Mouse (Mus musculus) Muller cell, postnatal 12 days (primary cell): ENCODE data around the gene Rab7.

Experiments used
- DNase-seq: peaks from one replicate; pipeline ENCODE4 v3.0.0-alpha.2; 2015; ENCODE audit errors: inconsistent ontology term

Rab7 gene

DNA sequence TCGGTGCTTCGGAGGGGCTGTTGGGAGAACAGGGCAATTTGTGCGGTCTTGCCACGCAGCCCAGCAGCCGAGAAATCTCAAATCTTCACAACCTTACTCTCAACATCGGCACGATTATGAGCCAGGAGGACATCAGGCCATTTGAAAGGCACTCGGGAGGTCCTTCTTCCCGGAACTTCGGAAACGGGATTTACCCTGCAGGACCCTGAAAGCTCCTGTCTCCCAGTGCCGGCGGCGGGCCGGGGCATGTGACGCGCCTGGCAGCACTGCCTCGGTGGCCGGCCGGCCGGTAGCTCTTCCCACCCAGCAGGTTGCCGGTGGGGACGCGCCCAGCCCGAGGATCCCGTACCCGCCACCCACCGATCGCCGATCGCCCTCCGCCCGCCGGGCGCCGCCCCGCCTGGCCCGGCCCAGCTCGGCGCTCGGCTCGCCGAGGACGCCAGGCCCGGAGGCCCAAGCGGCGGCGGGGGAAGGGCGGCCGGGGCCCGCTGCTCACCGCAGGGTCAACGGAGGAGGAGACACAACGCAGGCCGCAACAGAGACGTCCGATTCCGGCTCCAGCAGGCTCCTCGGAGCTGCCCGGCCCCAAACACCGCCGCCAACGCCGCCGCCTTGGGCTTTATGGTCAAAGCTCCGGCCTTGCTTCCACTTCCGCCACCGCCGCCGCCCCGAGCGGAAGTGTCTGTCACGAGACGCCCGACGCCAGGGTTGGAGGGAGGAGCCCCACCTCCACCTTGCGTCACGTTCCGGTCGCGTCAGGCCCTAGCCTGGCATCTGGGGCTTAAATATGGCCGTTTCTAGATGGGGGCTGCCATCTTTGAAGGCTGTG lies at the start of gene Rab7:
Rab7 (minus strand) TSS at position 694 of the 829 bp plus-strand sequence.
- DNase-seq = peak; percentile 98

DNA sequence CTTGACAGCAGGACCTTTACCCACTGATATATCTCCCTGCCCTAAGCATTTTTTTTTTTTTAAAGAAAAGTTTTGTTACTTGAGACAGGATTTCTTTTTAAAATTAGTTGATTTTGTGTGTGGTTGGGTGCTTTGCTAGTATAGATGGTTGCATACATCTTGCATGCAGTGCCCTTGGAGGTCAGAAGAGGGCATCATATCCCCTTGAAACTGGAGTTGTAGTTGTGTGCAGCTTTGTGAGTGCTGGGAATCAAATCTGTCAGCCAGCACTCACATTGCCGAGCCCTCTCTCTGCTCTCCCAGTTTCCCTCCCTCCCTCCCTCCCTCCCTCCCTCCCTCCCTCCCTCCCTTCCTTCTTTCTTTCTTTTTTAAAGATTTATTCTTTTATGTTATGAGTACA lies 43.9 kb upstream of the Rab7 start:
- no peak for DNase-seq

DNA sequence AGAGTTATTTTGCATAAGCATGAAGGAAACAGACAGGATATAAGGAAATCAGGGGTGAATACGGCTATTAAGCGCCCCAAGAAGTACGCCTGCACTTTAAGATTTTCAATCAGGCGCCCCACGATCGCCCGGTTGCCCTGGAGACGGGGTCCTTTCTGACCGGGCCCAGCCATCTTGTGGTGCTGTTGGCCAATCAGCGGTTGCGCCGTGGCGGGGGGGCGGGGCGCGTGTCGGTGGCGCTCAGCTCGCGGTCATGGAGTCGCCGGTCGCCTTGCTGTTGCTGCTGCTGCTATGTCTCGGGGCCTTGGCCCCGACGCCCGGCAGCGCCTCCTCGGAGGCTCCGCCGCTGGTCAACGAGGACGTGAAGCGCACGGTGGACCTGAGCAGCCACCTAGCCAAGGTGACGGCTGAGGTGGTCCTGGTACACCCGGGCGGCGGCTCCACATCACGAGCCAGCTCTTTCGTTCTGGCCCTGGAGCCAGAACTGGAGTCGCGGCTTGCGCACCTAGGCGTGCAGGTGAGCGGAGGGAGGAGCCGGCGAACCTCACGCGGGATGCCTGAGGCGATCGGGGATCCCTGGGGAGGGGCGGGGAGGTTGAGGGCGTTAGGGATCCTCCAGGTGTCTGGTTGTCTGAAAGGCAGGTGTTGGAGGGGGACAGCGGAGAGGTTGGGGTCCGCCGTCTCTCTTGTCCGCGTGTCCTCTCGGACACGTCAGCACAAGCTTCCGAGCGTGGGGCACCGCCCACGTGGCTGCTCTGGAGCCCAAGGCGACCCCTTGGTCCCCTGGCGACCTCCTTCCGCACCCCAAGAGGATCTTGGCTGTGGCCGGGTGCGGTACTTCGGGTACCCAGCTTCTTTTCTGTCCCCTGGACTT lies 39.4 kb upstream of the Rab7 start, which contains the start of gene Rpn1:
Rpn1 (plus strand) TSS at position 205 of the 874 bp plus-strand sequence.
- peak; percentile 98 for DNase-seq

DNA sequence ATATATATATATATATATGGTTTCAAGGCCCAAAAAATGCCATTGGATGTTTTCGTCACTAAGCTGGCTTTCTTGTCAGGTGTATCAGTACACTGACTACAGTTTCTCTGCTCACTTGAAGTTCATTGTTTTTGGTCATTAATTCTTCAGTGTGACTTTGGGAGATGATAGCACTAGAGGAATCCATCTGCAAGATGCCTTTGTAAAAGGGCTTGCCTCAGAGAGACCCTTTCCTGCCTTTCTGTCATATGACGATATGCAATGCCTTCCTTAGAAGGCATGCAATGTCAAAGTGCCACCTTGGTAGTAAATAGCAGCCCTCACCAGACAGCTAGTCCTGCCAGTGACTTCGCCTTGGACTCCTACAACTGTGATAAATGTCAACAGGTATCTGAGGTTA lies 38.6 kb upstream of the Rab7 start:
- no peak for DNase-seq

DNA sequence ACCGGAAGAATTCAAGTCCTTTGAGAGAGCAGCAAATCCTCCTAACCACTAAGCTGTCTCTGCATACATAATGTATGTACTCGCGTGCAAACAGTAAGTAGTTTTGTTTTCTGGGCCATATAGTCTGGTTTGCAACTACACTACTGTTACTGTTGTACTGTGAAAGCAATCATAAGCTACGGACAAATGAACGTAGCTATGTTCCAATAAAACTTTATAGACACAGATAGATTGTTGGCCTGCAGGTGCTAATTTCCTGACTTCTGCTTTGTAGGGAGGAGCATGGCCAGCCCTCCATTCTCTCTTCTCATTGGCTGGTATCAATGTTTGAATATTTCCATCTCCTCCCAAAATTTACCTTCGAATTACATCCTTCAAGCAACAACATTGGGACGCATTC lies 38.0 kb upstream of the Rab7 start:
- no peak for DNase-seq

DNA sequence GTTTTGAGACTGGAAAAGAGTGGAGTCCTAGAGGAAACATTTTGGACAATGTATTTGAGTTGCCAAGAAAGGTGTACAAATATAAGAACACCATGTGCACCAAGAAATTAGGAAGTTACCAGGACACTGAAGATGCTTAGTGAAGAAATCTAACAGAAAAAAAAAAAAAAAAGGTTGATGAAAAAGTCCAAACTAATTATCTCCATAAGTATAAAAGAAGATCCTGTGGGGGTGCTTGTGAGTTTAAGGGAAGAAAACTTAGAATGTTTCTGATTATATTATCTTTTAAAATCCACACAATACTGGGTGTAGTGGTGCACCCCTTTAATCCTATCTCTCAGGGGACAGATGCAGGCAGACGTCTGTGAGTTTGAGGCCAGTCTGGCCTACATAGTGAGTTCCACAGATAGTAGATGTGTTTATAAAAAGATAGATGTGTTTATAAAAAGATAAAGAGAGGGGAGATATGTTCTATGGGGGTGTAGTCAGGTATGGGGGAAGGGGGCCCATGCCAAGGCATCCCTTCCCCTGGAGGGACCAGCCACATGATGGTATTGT lies 31.0 kb upstream of the Rab7 start:
- DNase-seq = no peak

DNA sequence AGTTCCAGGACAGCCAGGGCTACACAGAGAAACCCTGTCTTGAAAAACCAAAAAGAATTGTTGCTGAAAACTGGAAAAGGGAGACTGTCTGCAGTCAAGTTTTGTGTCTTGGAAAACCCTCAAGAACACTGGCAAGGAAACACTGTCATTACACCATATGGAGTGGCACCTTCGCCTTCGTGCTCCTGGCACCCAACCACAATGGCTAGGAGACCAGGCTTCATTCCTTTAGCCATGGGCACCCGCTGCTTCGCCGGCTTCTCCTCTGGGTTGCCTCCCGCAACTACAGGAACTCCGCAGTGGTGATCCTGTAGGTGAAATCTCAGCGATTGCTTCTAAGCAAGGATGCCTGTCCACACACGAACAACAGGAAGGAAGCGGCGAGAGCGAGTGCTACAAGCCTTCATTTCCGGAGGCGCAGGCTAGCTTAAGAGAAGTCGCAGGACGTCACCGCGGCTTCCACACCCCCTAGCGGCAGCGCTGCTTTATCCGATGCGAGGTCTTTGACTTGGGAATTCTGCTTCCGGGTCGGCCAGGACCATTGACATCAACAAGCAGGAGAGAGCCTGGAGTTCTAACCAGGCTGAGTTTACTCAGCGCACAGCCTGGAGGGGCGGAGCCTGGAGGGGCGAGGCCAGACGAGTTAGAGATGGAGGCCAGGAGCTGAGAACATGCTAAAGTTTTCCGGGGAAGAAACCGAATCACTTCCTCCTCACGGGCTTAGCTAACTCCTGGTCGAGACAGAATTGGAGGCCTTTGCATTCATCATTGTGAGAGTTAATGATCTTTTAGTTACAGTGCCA lies 29.9 kb upstream of the Rab7 start:
- peak; percentile 92 for DNase-seq

DNA sequence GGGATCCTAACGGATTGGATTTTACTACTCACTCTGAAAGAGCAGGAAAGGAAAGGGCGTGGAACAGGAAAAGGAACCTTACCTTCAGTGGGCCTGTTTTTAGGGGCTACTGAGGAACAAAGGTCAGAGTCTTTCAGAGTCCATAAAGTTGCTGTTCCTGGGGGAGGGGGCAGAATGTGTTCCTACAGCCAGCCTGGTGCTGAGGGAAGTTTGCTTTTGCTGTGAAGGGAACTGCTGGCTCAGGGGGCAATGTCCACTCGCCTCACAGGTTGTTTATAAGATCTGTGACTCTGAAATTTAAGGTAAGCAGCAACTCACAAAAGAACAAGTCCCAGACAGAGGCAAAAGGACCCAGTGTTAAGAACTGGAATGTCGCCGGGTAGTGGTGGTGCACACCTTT lies 26.1 kb upstream of the Rab7 start:
- no peak for DNase-seq

DNA sequence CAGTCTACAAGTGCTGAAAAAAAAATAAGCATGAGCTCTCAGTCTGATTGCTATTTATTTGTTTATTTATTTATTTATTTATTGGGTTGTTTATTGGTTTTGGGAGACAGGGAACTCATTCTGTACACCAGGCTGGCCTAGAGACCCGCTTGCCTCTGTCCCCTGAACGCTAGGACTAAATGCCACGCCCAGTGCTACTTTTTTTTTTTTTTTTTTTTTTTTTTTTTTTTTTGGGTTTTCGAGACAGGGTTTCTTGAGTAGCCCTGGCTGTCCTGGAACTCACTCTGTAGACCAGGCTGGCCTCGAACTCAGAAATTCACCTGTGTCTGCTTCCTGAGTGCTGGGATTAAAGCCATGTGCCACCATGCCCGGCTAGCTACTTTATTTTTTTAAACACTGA lies 25.4 kb upstream of the Rab7 start:
- DNase-seq = no peak

DNA sequence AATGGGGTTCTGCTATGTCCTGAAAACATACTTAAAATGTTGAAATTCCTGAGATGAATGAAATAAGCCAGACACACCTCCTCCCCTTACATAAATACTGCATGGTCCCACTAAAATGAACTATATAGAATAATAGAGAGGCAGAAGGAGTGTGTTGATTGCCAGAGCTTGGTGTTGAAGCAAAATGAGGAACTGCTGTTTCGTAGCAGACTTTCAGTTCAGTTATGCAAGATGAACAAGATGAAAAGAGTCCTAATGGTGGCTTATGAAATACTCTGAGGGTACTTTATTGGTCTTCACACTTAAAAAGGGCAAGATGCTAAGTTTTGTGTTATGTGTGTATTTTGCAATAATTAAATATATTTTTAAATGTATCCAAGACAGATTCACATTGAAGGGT lies 23.7 kb upstream of the Rab7 start:
- no peak for DNase-seq

DNA sequence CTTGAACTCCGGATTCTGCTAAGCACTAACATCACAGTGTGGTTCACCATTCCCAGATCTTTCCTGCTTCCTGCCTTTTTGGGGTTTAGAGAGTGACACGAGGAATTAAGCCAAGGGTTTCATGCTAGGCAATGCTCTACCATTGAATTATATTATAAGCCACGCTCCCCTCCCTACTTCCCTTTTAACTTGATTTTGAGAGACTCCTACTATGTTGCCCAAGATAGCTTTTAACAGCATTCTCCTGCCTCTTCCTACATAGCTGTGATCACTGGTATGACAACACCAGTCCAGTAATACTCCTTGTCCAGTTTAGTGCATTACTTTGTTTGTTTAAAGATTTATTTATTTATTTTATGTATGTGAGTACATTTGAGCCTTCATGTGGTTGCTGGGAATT lies 22.7 kb upstream of the Rab7 start:
- DNase-seq = no peak

DNA sequence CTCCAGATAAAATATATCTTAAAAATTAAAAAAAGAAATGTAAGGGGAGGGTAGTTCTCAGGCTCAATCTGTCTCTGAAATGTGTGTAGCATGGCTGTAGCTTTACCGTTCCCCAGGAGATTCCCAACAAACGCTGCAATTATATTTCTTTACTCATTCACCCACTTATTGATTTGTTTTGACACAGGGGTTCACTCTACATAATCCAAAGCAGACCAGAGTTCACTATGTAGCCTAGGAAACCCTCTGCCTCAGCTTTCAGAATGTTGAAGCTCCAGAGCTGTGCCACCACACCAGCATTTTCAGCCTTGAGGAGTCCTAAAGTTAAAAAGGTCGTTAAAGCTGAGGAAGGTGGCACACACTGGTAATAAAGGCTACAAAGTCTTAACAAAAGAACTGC lies 20.9 kb upstream of the Rab7 start:
- no peak for DNase-seq

DNA sequence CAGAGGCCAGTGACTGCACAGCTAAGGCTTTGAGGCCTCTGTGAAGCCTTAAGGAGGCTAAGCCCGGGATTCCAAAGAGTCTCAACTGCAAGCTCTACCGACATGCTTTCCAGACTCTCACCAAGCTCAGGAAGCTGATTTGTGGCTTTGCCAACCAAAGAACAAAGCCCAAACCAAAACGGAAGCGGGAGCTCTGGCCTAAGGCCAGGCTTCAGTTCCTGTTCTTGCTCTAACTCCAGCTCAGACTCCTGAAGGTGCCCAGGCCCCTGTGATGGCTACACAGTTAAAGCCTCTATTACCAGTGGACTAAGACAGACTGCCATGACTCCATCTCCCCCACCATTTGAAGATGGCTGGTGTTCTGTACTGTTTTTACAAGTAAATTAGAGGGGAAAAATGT lies 20.0 kb upstream of the Rab7 start:
- peak; percentile 40 for DNase-seq

DNA sequence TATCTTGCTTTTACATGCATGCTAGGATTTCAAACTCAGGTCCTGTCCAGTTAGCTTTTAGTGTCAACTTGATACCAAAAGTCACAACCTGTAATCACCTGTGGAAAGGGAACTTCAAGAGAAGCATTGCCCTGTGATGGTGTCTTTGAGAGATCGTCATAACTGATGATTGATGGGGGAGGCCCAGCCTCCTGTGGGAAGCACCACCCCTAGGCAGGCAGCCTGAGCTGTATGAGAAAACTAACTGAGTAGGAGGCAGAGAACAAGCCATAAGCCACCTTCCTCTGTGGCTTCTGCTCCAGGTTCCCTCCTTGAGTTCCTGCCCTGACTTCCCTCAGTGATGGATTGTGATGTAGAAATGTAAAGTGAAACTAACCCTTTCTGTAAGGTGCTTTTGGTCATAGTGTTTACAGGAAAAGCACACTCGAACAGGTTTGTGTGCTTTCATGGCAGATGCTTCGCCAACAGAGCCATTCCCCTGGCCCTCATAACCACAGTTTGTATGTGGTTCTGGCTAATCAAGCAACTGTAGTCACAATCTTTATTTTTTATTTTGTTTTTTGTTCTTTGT lies 19.1 kb upstream of the Rab7 start:
- no peak for DNase-seq

DNA sequence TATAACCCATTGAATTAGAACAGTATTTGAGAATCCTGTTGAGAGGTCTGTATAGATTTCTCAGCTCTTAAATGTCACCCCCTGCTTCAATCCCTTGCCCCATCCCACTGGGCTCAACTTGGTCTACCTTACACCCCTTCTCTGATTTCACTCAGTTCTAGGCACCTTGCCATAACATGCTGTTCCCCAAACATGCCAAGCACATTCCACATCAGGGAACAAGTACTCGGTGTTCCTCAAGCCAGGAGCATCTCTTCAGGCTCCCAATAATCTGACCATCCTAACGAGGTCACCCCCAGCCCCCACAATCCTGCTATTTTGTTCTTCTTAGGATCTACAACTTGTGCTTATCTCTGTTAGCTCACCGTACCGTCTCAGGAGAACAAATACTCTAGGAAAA lies 17.3 kb upstream of the Rab7 start:
- no peak for DNase-seq

DNA sequence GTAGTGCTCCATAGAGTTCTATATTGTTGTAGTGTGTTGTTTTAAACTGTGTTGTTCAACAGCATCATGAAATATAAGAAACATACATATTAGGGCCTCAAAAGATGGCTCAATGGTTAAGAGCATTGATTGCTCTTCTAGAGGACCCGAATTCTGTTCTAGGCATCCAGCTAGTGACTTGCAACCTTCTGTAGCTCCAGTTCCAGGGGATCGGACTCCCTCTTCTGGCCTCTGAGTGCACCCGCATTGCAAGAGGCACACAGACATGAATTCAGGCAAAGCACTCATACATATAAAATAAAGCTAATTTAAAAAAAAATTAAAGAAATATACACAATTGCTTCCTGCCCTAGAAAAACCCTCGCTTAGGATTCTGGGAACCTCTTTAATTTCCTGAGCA lies 16.3 kb upstream of the Rab7 start:
- DNase-seq = no peak

DNA sequence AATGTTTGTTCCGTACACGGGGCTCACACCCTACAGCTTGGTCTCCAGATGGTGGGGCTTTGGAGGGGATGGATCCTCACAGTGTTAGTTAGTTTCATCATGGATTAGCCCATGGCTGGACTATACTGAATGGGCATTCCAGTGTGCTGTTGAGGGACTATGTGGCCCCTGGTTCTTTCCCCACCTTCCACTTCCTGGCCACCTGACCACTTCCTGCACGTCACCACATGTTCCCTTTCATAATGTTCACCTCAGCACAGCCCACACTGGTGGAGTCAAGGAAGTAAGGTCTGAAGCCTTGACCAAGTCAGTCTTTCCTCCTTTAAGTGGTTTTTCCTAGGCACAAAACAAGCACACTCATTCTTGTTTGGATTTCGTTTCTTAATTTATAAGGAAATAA lies 15.5 kb upstream of the Rab7 start:
- no peak for DNase-seq

DNA sequence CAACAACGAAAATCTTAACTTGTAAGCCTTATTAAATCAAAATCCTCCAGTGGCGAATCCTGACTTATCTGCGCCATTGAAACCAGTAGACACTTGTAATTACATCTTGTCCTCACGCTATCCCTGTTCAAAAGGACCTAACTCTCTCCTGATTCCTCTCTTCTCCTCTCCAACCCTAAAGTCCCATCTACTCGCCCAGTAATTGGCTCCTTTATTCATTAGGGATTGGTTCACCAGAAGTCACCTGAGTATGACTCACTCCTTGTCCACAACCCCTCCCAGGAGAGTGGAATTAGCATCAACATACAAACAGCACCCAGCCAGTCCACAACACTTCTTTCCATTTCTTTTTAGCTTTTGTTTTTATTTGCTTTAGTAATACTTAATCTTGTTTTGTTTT lies 14.8 kb upstream of the Rab7 start:
- no peak for DNase-seq

DNA sequence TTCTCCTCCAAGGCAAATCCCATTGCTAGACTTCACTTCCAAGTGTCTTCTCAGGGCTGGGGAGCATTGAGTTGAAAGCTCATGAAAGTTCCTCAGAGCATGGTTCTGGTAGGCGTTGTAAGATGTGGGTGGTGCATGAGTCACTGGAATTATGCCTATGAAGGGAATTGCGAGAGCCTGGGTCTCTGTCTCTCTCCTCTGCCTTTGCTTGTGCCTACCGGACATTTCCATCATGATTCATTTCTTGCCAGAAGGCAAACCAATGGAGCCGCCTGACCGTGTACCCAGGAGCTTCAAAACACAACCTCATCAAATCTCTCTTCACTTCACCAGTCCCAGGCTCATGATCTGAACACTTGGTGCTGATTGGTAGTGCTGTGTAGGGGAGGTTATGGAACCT lies 11.8 kb upstream of the Rab7 start:
- peak; percentile 17 for DNase-seq

DNA sequence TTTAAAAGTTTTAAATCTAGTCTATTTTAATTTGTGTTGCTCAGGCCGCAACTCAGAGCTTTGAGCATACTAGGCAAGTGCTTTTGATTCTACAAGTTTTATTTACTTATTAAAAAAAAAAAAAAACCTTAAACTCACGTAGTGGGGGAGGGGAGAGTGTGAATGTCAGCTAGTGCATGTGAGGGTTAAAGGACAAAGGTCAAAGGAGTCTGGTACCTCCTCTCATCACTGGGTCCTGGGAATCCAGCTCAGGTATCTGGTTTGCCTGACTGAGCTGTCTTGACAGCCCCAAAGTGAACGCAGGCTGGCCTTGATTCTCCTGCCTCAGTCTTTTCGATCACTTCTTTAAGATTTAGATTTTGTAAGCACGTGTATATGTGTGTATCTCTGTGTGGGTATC lies 10.6 kb upstream of the Rab7 start:
- DNase-seq = no peak

DNA sequence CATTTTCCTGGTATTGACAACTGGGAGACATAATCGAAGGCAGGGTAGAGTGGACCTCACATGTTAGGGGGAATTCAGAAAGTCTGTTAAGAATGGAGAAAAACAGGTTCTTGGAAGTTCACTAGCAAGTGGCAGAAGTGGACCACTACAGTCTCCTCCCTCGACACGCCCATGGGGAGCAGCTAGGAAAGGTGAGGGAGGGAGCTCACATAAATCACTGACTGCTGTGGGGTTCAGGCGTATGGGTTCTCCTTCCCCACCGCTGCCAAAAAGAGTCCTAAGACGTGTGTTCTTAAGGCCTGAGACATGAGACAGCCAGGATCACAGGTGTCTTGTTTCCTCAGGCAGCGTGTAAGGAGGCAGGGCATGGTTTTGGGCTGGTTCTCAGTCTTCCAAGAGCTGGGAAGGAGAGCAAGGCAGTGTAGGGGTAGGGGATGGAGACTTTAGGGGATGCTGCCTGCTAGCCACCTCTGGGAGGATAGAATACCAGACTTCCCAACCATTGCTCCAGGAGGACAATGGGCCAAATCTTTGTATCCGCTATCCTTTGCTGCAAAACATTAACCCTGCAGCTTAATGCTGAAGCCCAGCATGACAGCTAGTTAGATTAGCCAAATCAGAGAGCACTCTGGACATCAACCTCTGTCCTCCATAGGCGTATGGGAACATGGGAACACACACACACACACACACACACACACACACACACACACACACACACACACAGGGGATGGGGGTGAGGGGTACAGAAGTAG lies 9.2 kb upstream of the Rab7 start:
- no peak for DNase-seq
